Mouse (Mus musculus): ENCODE data around the gene Ppfia3. TPM values are rescaled to one million over a fixed set of nuclear protein-coding genes. Genes with fewer than 3 reads are reported as not detected.
A peak's percentile ranks its signal among the peaks of the same experiment; 100 is the strongest.
"Not testable (repeated sequence)": the region's sequence is repeated elsewhere in the genome, so short reads cannot be mapped to it uniquely, and the experiment has no call there.

Gene Ppfia3
- polyA plus RNA-seq, 1 experiment from 2014 or later: 10.7 TPM

DNA sequence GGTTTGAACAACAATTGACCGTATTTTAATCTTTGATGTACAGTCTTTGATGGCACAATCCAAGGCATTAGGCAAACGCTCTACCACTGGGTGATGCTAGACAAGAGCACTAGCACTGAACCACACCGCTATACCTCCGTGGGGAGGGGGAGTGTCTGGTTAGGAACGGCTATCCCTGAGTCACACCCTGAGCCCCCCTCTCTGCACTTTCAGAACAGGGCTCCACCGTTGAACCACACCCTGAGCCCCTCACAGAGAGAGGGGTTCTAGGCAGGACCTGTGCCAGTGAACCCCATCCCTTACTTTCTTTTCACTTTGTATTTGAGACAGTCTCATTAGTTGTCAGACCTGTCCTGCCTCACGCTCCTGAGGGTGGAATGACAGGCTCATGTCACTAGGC is 41.5 kb upstream of the Ppfia3 start:
- ATAC-seq (no peak), DNase-seq (ENCODE audit: low spot score) (no peak)
- Histone ChIP-seq H3K4me1 (ENCODE audit: control insufficient read depth, insufficient read depth, low read length) (no peaks in the 10 kb centered on the region), H3K9ac (ENCODE audit: low read length) (no peak overlapping the region), H3K27ac (ENCODE audit: low read depth, low read length) (no peak overlapping the region), H3K4me3 (ENCODE audit: low read depth, low read length) (no peak overlapping the region), H3K27me3 (replicated peaks; ENCODE audit: control insufficient read depth, insufficient read depth, low read length) (peaks cover 77% of the 10 kb centered on the region), H3K9me3 (replicated peaks; ENCODE audit: control insufficient read depth, low read length) (no peaks in the 10 kb centered on the region), H3K4me2 (ENCODE audit: low read length) (no peak overlapping the region), H3K36me3 (ENCODE audit: control insufficient read depth, insufficient read depth, low read length) (no peaks in the 10 kb centered on the region)
- WGBS: 66% methylated on average over 7 of the region's 7 CpGs

DNA sequence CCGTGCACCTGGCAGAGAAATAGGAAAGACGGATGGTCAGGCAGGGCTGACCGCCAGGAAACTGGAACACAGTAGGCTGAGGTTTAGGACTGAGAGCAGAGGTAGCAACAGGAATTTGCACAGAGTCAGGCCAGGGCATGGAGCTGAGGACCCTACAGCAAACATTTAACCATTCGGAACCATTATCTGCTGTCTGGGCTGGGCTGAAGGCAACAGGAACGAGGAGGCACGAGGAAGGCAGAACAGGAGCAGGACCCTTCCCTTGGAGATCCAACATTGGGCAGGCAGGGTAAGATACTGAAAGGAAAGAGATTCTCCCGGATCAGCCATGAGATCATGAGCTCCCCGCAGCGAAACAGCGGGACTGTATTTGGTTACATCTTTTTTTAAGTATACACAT is 41.0 kb upstream of the Ppfia3 start:
- WGBS: 80% methylated on average over 10 of the region's 10 CpGs
- peaks cover 72% of the 10 kb centered on the region for H3K27me3 ChIP-seq (replicated peaks; ENCODE audit: control insufficient read depth, insufficient read depth, low read length)
- H3K9ac ChIP-seq (ENCODE audit: low read length): no peak overlapping the region
- no peak overlapping the region for H3K4me3 ChIP-seq (ENCODE audit: low read depth, low read length)
- no peak for DNase-seq (ENCODE audit: low spot score)
- H3K4me1 ChIP-seq (ENCODE audit: control insufficient read depth, insufficient read depth, low read length): no peaks in the 10 kb centered on the region
- H3K9me3 ChIP-seq (replicated peaks; ENCODE audit: control insufficient read depth, low read length): no peaks in the 10 kb centered on the region
- H3K36me3 ChIP-seq (ENCODE audit: control insufficient read depth, insufficient read depth, low read length): no peaks in the 10 kb centered on the region
- no peak for ATAC-seq
- H3K27ac ChIP-seq (ENCODE audit: low read depth, low read length): no peak overlapping the region
- H3K4me2 ChIP-seq (ENCODE audit: low read length): no peak overlapping the region

DNA sequence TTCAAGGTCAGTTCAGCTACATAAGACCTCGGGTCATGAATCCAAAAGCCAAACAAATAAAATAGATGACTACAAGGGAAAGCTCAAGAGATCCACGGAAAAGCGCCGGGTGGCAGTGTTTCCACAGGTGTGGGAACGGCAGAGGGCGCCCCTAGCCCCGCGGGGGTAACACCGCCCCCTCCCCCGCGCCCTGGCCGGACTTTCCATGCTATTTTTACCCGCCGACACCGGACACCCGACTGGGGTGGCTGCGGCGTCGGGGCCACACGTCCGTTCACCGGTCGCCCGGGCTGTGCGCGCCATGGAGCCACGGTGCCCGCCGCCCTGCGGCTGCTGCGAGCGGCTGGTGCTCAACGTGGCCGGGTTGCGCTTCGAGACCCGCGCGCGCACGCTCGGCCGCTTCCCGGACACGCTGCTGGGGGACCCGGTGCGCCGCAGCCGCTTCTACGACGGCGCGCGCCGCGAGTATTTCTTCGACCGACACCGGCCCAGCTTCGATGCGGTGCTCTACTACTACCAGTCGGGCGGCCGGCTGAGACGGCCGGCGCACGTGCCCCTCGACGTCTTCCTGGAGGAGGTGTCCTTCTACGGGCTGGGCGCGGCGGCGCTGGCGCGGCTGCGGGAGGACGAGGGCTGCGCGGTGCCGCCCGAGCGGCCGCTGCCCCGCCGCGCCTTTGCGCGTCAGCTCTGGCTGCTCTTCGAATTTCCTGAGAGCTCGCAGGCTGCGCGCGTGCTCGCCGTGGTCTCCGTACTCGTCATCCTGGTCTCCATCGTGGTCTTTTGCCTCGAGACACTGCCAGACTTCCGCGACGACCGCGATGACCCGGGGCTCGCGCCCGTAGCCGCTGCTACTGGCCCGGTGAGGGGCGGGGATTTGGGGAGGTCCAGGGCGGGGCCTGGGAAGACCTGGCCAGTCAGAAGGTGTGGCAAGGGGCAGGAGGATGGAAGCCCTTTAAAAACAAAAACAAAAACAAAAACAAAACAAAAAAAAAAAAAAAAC is 39.6 kb upstream of the Ppfia3 start:
- no peak for ATAC-seq
- DNase-seq (ENCODE audit: low spot score): no peak

DNA sequence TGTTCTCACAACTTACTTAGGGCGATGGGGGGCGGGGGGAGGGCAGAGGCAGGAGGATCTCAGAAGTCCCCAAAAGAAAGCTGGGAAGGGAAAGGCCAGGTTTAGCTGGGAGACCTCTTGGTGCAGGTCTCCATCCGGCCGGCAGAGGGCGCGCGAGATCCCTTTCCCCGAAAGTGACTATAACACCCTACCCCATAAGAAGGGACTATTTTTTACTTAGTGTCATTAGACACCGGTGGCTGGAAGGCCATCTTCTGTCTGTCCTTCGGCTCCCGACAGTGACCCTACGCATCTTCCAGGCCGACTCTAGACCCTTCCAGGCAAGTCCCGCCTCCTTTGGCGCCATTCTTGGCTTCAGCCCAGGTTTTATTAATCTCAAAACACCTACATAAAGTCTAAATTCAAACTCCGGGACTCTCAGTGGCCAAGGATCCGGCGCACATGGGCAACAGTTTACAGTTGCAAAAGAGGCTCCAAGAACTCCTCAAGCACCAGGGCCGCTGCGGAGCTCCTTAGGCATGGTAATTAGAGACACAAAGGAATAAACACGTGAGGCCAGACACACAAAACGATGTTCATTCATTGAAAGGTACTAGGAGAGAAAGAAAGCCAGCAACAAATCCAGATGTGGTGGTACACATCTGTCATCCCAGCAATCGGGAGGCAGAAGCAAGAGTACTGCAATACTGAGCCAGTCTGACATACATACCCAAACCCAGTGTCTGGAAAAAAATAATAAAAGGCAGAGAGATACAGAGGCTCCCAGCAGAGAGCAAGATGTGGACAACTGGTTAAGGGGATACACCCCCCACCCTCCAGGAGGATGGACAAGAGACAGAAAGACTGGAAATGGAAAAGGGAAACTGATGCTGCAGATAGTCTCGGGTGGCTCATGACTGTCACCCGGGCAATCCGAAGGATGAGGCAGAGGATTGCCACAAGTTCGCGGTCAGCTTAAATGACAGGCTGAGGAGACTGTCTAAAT is 38.6 kb upstream of the Ppfia3 start, which contains the start of gene Kcna7:
Gene Kcna7, plus strand, starts transcription at position 563 of the 985 bp plus-strand sequence.
- H3K4me3 ChIP-seq (ENCODE audit: low read depth, low read length): peak within 1 kb of the TSS; percentile 20
- H3K9ac ChIP-seq (ENCODE audit: low read length): no peak within 1 kb of the TSS
- H3K36me3 ChIP-seq (ENCODE audit: control insufficient read depth, insufficient read depth, low read length): no peaks in the 10 kb centered on the region
- no peaks in the 10 kb centered on the region for H3K9me3 ChIP-seq (replicated peaks; ENCODE audit: control insufficient read depth, low read length)
- DNase-seq (ENCODE audit: low spot score) (peak; percentile 39), ATAC-seq (peak; percentile 18; the same call in 1 of the 2 replicates)
- peaks cover 53% of the 10 kb centered on the region for H3K27me3 ChIP-seq (replicated peaks; ENCODE audit: control insufficient read depth, insufficient read depth, low read length)
- H3K4me2 ChIP-seq (ENCODE audit: low read length): peak within 1 kb of the TSS; percentile 40
- H3K4me1 ChIP-seq (ENCODE audit: control insufficient read depth, insufficient read depth, low read length): no peaks in the 10 kb centered on the region
- 13% methylated on average over 28 of the region's 28 CpGs for WGBS
- H3K27ac ChIP-seq (ENCODE audit: low read depth, low read length): no peak within 1 kb of the TSS

More for the DNA sequence above, 39.6 kb upstream of the Ppfia3 start:
- Histone ChIP-seq H3K4me3 (ENCODE audit: low read depth, low read length) (peak overlapping the region; percentile 20), H3K27ac (ENCODE audit: low read depth, low read length) (no peak overlapping the region), H3K9me3 (replicated peaks; ENCODE audit: control insufficient read depth, low read length) (no peaks in the 10 kb centered on the region), H3K4me2 (ENCODE audit: low read length) (peak overlapping the region; percentile 40), H3K4me1 (ENCODE audit: control insufficient read depth, insufficient read depth, low read length) (no peaks in the 10 kb centered on the region), H3K9ac (ENCODE audit: low read length) (no peak overlapping the region), H3K27me3 (replicated peaks; ENCODE audit: control insufficient read depth, insufficient read depth, low read length) (peaks cover 64% of the 10 kb centered on the region), H3K36me3 (ENCODE audit: control insufficient read depth, insufficient read depth, low read length) (no peaks in the 10 kb centered on the region)
- WGBS: 2% methylated on average over 114 of the region's 114 CpGs

DNA sequence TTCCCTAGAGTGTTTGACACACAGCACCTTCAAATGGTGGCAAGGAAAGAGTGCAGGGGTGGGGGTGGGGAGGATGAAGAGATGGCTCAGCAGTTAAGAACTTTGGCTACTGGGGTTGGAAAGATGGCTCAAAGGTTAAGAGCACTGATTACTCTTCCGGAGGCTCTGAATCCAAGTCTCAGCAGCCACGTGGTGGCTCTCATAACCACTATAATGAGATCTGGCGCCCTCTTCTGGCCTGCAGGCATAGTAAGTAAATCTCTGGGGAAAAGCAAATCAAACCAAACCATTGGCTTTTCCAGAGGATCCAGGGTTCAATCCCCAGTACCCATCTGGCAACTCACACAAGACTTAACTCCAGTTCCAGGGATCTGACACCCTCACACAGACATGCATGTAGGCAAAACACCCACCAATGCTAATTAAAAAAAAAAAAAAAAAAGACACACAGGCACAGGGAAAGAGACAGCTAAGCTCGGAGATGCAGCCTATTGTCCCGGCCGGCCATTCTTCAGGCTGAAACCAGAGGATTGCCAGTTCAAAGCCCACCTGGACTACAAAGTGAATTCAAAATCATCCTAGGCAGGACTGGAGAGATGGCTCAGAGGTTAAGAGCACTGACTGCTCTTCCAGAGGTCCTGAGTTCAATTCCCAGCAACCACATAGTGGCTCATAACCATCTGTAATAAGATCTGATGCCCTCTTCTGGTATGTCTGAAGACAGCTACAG is 36.9 kb upstream of the Ppfia3 start:
- no peak overlapping the region for H3K4me3 ChIP-seq (ENCODE audit: low read depth, low read length)
- ATAC-seq (no peak), DNase-seq (ENCODE audit: low spot score) (peak; percentile 76)
- H3K36me3 ChIP-seq (ENCODE audit: control insufficient read depth, insufficient read depth, low read length): no peaks in the 10 kb centered on the region
- H3K9ac ChIP-seq (ENCODE audit: low read length): no peak overlapping the region
- no peak overlapping the region for H3K27ac ChIP-seq (ENCODE audit: low read depth, low read length)
- H3K4me1 ChIP-seq (ENCODE audit: control insufficient read depth, insufficient read depth, low read length): no peaks in the 10 kb centered on the region
- WGBS: 45% methylated on average over 6 of the region's 6 CpGs
- peaks cover 38% of the 10 kb centered on the region for H3K27me3 ChIP-seq (replicated peaks; ENCODE audit: control insufficient read depth, insufficient read depth, low read length)
- H3K4me2 ChIP-seq (ENCODE audit: low read length): no peak overlapping the region
- no peaks in the 10 kb centered on the region for H3K9me3 ChIP-seq (replicated peaks; ENCODE audit: control insufficient read depth, low read length)

DNA sequence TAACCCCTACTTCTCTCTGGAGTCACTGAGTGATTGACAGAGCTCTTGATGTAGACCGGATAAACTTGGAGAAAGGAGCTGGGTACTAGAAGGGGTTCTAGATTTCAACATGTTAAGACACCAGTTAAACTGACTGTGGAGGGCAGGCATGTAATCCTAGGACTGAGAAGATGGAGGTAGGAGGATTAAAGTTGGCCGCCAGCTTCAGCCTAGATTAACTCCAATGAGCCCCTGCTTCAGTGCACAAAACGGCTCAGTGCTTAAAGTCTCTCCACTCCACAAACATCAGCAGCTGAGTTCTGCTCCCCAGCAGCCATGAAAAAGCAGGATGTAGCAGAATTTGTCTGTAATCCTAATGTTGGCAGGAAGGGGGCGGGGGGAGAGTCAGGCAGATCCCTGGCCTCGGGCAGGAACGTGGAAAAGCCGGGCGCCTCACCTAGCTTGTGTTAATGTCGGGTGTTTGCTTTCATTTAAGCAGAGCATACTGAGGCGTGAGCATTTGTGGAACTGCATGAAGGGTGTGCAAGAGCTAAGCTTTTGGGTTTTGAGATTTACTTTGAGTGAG is 34.8 kb upstream of the Ppfia3 start:
- no peak overlapping the region for H3K27ac ChIP-seq (ENCODE audit: low read depth, low read length)
- ATAC-seq (no peak), DNase-seq (ENCODE audit: low spot score) (no peak)
- H3K4me2 ChIP-seq (ENCODE audit: low read length): no peak overlapping the region
- no peaks in the 10 kb centered on the region for H3K4me1 ChIP-seq (ENCODE audit: control insufficient read depth, insufficient read depth, low read length)
- 75% methylated on average over 10 of the region's 10 CpGs for WGBS
- H3K27me3 ChIP-seq (replicated peaks; ENCODE audit: control insufficient read depth, insufficient read depth, low read length): peaks cover 18% of the 10 kb centered on the region
- H3K4me3 ChIP-seq (ENCODE audit: low read depth, low read length): no peak overlapping the region
- H3K36me3 ChIP-seq (ENCODE audit: control insufficient read depth, insufficient read depth, low read length): no peaks in the 10 kb centered on the region
- H3K9ac ChIP-seq (ENCODE audit: low read length): no peak overlapping the region
- no peaks in the 10 kb centered on the region for H3K9me3 ChIP-seq (replicated peaks; ENCODE audit: control insufficient read depth, low read length)

DNA sequence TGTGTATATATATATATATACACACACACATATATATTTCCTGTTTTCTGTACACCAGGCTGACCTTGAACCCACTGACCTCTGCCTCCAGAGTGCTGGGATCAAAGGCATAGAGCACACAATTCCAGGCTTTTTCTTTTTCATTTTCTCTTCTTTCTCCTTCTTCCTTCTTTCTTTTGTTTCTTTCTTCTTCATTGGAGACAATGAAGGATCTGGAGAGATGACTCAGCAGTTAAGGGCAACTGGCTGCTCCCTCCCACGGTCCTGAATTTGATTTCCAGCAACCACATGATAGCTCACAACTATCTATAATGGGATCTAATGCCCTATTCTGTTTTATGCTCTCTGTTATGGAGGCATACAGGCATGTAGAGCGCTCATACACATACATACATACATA is 30.0 kb upstream of the Ppfia3 start:
- no peak overlapping the region for H3K9ac ChIP-seq (ENCODE audit: low read length)
- no peak overlapping the region for H3K4me2 ChIP-seq (ENCODE audit: low read length)
- no peak for DNase-seq (ENCODE audit: low spot score)
- peaks cover 20% of the 10 kb centered on the region for H3K4me1 ChIP-seq (ENCODE audit: control insufficient read depth, insufficient read depth, low read length)
- ATAC-seq: no peak
- H3K27ac ChIP-seq (ENCODE audit: low read depth, low read length): no peak overlapping the region
- no peaks in the 10 kb centered on the region for H3K9me3 ChIP-seq (replicated peaks; ENCODE audit: control insufficient read depth, low read length)
- WGBS: 79% methylated on average over 2 of the region's 2 CpGs
- H3K4me3 ChIP-seq (ENCODE audit: low read depth, low read length): no peak overlapping the region
- H3K36me3 ChIP-seq (ENCODE audit: control insufficient read depth, insufficient read depth, low read length): peaks cover 10% of the 10 kb centered on the region
- no peaks in the 10 kb centered on the region for H3K27me3 ChIP-seq (replicated peaks; ENCODE audit: control insufficient read depth, insufficient read depth, low read length)

DNA sequence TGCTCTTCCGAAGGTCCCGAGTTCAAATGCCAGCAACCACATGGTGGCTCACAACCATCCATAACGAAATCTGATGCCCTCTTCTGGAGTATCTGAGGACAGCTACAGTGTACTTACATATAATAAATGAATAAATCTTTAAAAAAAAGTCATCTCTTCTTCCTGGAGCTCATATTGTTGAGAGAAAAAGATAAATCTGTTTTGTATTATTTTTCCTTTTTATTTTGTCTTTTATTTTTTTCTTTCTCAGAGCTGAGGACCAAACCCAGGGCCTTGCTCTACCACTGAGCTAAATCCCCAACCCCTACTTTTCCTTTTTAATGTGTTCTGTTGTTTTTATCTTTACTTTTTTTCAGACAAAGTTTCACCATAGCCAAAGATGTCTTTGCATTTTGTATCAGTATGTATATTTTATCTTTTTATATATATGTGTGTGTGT is 29.5 kb upstream of the Ppfia3 start:
- H3K27ac ChIP-seq (ENCODE audit: low read depth, low read length); H3K9ac ChIP-seq (ENCODE audit: low read length); H3K9me3 ChIP-seq (replicated peaks; ENCODE audit: control insufficient read depth, low read length); DNase-seq (ENCODE audit: low spot score); H3K27me3 ChIP-seq (replicated peaks; ENCODE audit: control insufficient read depth, insufficient read depth, low read length): not testable (repeated sequence)
- H3K4me2 ChIP-seq (ENCODE audit: low read length): peak overlapping the region; percentile 53
- H3K36me3 ChIP-seq (ENCODE audit: control insufficient read depth, insufficient read depth, low read length): peaks cover 14% of the 10 kb centered on the region
- 10% methylated on average over 3 of the region's 3 CpGs for WGBS
- H3K4me1 ChIP-seq (ENCODE audit: control insufficient read depth, insufficient read depth, low read length): peaks cover 20% of the 10 kb centered on the region
- ATAC-seq: peak; percentile 40
- peak overlapping the region; percentile 65 for H3K4me3 ChIP-seq (ENCODE audit: low read depth, low read length)
